Mouse (Mus musculus) CH12.LX (cell line): Measurements from ENCODE around the gene Mrps12. TPM values are rescaled to one million over a fixed set of nuclear protein-coding genes. Genes with fewer than 3 reads are reported as not detected.

Experiments used
- DNase-seq: peaks from one replicate; pipeline ENCODE4 v3.0.0-alpha.2; 2013; ENCODE audit errors: extremely low read depth
- H3K27ac ChIP-seq: 2 replicates; pipeline ENCODE4 v1.5.1; 2012; ENCODE audit warnings: low read depth, mild to moderate bottlenecking, control low read depth, moderate library complexity; ENCODE audit not compliant: insufficient read depth
- H3K27me3 ChIP-seq: replicated peaks from 2 replicates; pipeline ENCODE3; 2012; ENCODE audit warnings: inconsistent platforms
- H3K36me3 ChIP-seq, 2 experiments: replicated peaks in 1 of 2; 2 replicates each; pipeline versions ENCODE3 to v1.6.1; 2012; ENCODE audit warnings: inconsistent platforms in 1 of 2, low read length in 1 of 2, mild to moderate bottlenecking in 1 of 2, mixed read lengths in 1 of 2, moderate library complexity in 1 of 2; ENCODE audit not compliant: control insufficient read depth in 1 of 2, insufficient read depth in 1 of 2
- H3K4me1 ChIP-seq, 2 experiments: 2 replicates each; pipeline ENCODE4 v1.6.1; 2012; ENCODE audit warnings: inconsistent platforms in 1 of 2, moderate library complexity in 1 of 2; ENCODE audit not compliant: insufficient read depth in 2 of 2, control insufficient read depth in 1 of 2
- H3K4me2 ChIP-seq: 2 replicates; pipeline ENCODE4 v1.6.1; 2012; ENCODE audit warnings: low read depth, mild to moderate bottlenecking, control low read depth; ENCODE audit not compliant: poor library complexity, insufficient read depth, severe bottlenecking
- H3K4me3 ChIP-seq, 3 experiments: fragments of 150-350 bp in 1 of 3; sonication (generic) in 1 of 3; replicated peaks in 1 of 3; 2 replicates each; pipeline versions ENCODE3 to v1.5.1; 2011 to 2012; ENCODE audit warnings: low read depth in 2 of 3, low read length in 2 of 3, mild to moderate bottlenecking in 2 of 3, moderate library complexity in 2 of 3, control low read depth in 1 of 3, improper control_type of control experiment in 1 of 3, inconsistent platforms in 1 of 3, mixed read lengths in 1 of 3; ENCODE audit not compliant: poor library complexity in 1 of 3
- H3K79me2 ChIP-seq: replicated peaks from 2 replicates; pipeline ENCODE4 v1.6.1; 2012; ENCODE audit warnings: mild to moderate bottlenecking, moderate library complexity; ENCODE audit not compliant: control insufficient read depth, poor library complexity, insufficient read depth, severe bottlenecking; ENCODE audit errors: extremely low read depth
- H3K9ac ChIP-seq: 2 replicates; pipeline ENCODE4 v1.6.1; 2012; ENCODE audit warnings: low read depth, mild to moderate bottlenecking, control low read depth, moderate library complexity; ENCODE audit not compliant: insufficient read depth
- H3K9me3 ChIP-seq: replicated peaks from 2 replicates; pipeline ENCODE3; 2012; ENCODE audit warnings: low read length, inconsistent platforms, mixed read lengths
- CTCF ChIP-seq, 2 experiments: IDR thresholded peaks in 1 of 2; conservative IDR thresholded peaks in 1 of 2; 2 replicates each; pipeline ENCODE4 v1.5.1; 2011 to 2012; ENCODE audit warnings: low read depth in 2 of 2, low read length in 2 of 2, improper control_type of control experiment in 1 of 2, inconsistent platforms in 1 of 2, mild to moderate bottlenecking in 1 of 2, moderate library complexity in 1 of 2
- ELF1 ChIP-seq: IDR thresholded peaks from 2 replicates; pipeline ENCODE4 v1.6.1; 2014; ENCODE audit warnings: low read depth, mild to moderate bottlenecking, inconsistent platforms, low read length, improper control_type of control experiment
- JUN ChIP-seq: IDR thresholded peaks from 2 replicates; pipeline ENCODE4 v1.6.1; 2011; ENCODE audit warnings: low read depth, mild to moderate bottlenecking, low read length, improper control_type of control experiment, moderate library complexity; ENCODE audit not compliant: insufficient read depth
- MAFK ChIP-seq: IDR thresholded peaks from 2 replicates; pipeline ENCODE4 v1.6.1; 2011; ENCODE audit warnings: low read length, improper control_type of control experiment; ENCODE audit not compliant: insufficient replicate concordance
- NRF1 ChIP-seq: IDR thresholded peaks from 2 replicates; pipeline ENCODE4 v1.6.1; 2014; ENCODE audit warnings: low read depth, mild to moderate bottlenecking, inconsistent platforms, low read length, improper control_type of control experiment, moderate library complexity
- POLR2A ChIP-seq: IDR thresholded peaks from 2 replicates; pipeline ENCODE4 v1.6.1; 2011; ENCODE audit warnings: low read depth, mild to moderate bottlenecking, improper control_type of control experiment, low read length
- RCOR1 ChIP-seq: conservative IDR thresholded peaks from 2 replicates; pipeline ENCODE4 v1.6.1; 2012; ENCODE audit warnings: low read depth, mild to moderate bottlenecking, inconsistent platforms, low read length, improper control_type of control experiment
- SMC3 ChIP-seq: IDR thresholded peaks from 2 replicates; pipeline ENCODE4 v1.6.1; 2011; ENCODE audit warnings: low read depth, low read length, improper control_type of control experiment
- TCF12 ChIP-seq: IDR thresholded peaks from 2 replicates; pipeline ENCODE4 v1.6.1; 2014; ENCODE audit warnings: low read depth, mild to moderate bottlenecking, inconsistent platforms, low read length, improper control_type of control experiment
- UBTF ChIP-seq: IDR thresholded peaks from 2 replicates; pipeline ENCODE4 v1.6.1; 2012; ENCODE audit warnings: low read depth, mild to moderate bottlenecking, inconsistent platforms, low read length, improper control_type of control experiment, moderate library complexity
- ZMIZ1 ChIP-seq: IDR thresholded peaks from 2 replicates; pipeline ENCODE4 v1.6.1; 2012; ENCODE audit warnings: low read depth, mild to moderate bottlenecking, inconsistent platforms, low read length, improper control_type of control experiment
- dilution Hi-C: fragments of 300-500 bp; cut with MboI; formaldehyde crosslinking; loops from 2 replicates; pipeline ENCODE4 v1.14.3; 2020; ENCODE audit warnings: low sequenced_read_pairs; ENCODE audit not compliant: extremely low pct_unique_long_range_greater_than_20kb, extremely low pct_ligation_motif_present
- in situ Hi-C: fragments of 300-500 bp; cut with MboI; formaldehyde crosslinking; loops from 3 replicates; pipeline ENCODE4 v1.14.3; 2019; ENCODE audit warnings: low sequenced_read_pairs, low pct_ligation_motif_present, low pct_unique_long_range_greater_than_20kb, mixed read lengths
- polyA plus RNA-seq: library from polyadenylated mRNA; unstranded; fragments of >175 nt; gene quantifications from 2 replicates; pipeline ENCODE4 v1.2.1, GENCODE M21; 2012; ENCODE audit warnings: low read depth; ENCODE audit not compliant: insufficient read length
- total RNA-seq, 2 experiments: library from RNA; depleted of rRNA; stranded (reverse); fragments of 300-350 nt in 1 of 2; fragments of >200 nt in 1 of 2; gene quantifications; 2 replicates each; pipeline ENCODE4 v1.2.3; 2012 to 2014

Gene Mrps12
- total and polyA plus RNA-seq, 3 experiments = 66.0 to 112 (median 91.6) TPM

DNA sequence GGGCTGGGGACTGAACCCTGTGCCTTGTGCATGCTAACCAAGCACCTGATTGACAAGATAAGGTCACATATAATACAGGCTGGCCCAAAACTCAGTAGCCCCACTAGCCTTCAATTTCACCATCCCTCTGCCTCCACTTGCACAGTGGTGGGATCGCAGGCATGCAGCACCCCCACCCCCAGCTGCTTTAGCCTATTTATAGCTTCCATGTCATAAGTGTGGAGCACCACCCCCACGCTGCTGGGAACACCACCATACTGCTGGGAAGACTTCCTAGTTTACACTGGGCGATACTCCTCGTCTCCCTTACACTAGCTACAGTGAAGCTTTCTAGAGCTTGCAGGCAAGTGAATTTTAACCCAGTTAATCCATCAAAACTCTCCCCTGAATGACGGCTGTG, 27.0 kb downstream of the Mrps12 start:
- no peak overlapping the region for H3K4me3 ChIP-seq
- no peaks in the 10 kb centered on the region for H3K79me2 ChIP-seq
- dilution Hi-C loops = no loop called here
- H3K36me3 ChIP-seq = no peaks in the 10 kb centered on the region
- H3K27ac ChIP-seq = no peak overlapping the region
- no peaks in the 10 kb centered on the region for H3K9me3 ChIP-seq
- peaks cover 2 to 16% of the 10 kb centered on the region in 2 experiments; a peak in 2 of 4 replicates for H3K4me1 ChIP-seq
- DNase-seq = no peak
- no peak for TF ChIP-seq JUN
- TF ChIP-seq ZMIZ1 = no peak
- no peak for TF ChIP-seq TCF12
- no peak overlapping the region for H3K9ac ChIP-seq
- in situ Hi-C loops = no loop called here
- H3K27me3 ChIP-seq = no peaks in the 10 kb centered on the region
- no peak overlapping the region for H3K4me2 ChIP-seq

DNA sequence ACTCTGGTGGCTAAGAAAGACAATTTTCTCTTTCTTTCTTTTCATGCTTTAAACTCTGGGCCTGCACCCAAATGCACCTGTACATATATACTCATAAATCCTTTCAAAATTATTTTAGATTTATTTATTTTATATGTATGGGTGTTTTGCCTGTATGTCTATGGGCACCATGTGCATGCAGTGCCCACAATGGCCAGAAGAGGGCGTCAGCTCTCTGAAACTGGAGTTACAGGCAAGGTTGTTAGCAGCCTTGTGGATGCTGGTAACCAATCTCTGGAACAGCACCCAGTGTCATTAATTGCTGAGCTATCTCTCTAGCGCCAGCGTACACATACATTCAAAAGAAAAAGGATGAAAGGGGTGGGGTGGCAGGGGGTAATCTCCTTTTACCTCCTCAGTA, 30.7 kb downstream of the Mrps12 start:
- Histone ChIP-seq H3K27ac (no peak overlapping the region), H3K9ac (no peak overlapping the region), H3K79me2 (no peaks in the 10 kb centered on the region), H3K4me3 (no peak overlapping the region), H3K36me3 (no peaks in the 10 kb centered on the region), H3K27me3 (no peaks in the 10 kb centered on the region)
- DNase-seq = no peak
- TF ChIP-seq CTCF (conservative IDR thresholded peaks at IDR 0.05 in 1 of 2, IDR thresholded peaks at IDR 0.05 in 1 of 2; ENCODE audit: low read depth in 2 of 2, low read length in 2 of 2) (peak; percentile 20 to 41; a peak in 2 of 4 replicates), TCF12 (no peak)
- TF ChIP-seq, all 38 proteins: peak for 1
- in situ Hi-C loops (no loop called here), dilution Hi-C loops (no loop called here)
- Histone ChIP-seq H3K9me3 (no peaks in the 10 kb centered on the region), H3K4me1 (peaks cover 2 to 19% of the 10 kb centered on the region in 2 experiments; a peak in 2 of 4 replicates), H3K4me2 (no peak overlapping the region)

DNA sequence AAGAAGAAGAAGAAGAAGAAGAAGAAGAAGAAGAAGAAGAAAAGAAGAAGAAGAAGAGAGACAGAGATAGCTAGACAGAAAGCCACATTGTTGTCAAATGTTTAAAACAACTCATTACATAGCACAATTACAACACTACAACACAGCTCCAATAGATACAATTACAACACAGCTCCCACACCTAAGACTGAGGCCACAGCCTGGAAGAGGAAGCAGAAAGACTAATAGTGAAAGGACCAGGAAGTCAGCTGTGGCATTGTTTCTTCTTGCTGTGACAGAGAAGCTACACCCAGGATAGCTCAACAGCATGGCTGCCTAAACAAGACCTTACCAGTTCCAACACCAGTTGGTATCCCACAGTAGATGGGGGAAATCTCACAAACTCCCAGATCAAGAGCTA, 32.2 kb downstream of the Mrps12 start:
- in situ Hi-C loops = no loop called here
- no peaks in the 10 kb centered on the region for H3K9me3 ChIP-seq
- H3K27ac ChIP-seq = no peak overlapping the region
- no peak overlapping the region for H3K9ac ChIP-seq
- no peaks in the 10 kb centered on the region for H3K27me3 ChIP-seq
- no peaks in the 10 kb centered on the region for H3K79me2 ChIP-seq
- no peak for TF ChIP-seq UBTF
- TF ChIP-seq POLR2A = no peak
- no peak for TF ChIP-seq SMC3
- TF ChIP-seq ELF1 = peak; percentile 41
- no peak for TF ChIP-seq NRF1
- TF ChIP-seq MAFK = no peak
- no peak for TF ChIP-seq RCOR1
- TF ChIP-seq, all 38 proteins: peak for 1
- Histone ChIP-seq H3K4me3 (peak overlapping the region in 2 of 3 experiments; percentile 1 to 18), H3K4me1 (peaks cover under 1 to 14% of the 10 kb centered on the region in 2 experiments; a peak in 2 of 4 replicates), H3K4me2 (peak overlapping the region; percentile 1; the same call in 1 of the 2 replicates), H3K36me3 (no peaks in the 10 kb centered on the region)
- dilution Hi-C loops = no loop called here
- DNase-seq = peak; percentile 34
